Mouse (Mus musculus): ENCODE results near the gene Vmn2r102.

Gene Vmn2r102

DNA sequence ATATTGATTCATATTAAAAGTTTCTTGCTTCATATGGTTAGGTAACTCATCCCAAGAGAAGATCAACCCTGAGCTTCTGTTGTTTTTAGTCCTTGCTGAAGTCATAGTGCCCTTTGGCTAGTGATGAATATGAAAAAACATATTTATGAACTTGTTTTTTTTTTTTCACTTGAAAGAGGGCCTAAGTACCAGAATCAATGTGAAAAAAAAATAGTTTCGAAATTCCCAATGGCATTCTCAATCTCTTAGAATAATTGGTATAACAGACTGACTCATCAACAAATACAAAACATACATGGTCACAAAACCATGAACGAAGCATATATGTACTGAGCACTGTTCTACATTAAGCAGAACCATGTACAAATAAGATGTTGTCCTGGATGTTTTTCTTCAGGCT, at the start of gene Vmn2r102:
Gene Vmn2r102 (plus strand): TSS at position 301 of the 400 bp plus-strand sequence.
- in situ Hi-C loops (cut with MboI; ENCODE audit: low pct_unique_long_range_greater_than_20kb in 1 of 2, low sequenced_read_pairs in 2 of 2, unreplicated experiment in 1 of 2) = no loop called here

DNA sequence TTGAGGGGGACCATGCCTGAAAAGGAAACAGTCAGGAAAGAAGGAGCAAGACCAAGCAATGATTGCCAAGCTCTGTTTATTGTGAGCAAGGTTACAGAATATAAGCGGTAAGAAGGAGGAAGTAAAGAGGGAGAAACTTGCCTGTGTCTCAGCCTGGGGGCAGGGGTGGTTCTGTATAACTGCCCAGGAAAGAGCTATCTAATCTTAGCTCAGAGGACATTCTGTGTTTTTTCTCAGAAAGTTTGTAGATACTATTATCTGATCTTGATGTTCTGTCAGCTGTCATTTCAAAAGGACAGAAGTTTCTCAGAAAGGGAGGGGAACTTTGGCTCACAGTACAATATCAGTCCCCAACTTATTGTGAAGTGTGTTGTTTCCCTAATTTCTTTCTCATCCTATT, 30.8 kb upstream of the Vmn2r102 start:
- in situ Hi-C loops (cut with MboI; ENCODE audit: low pct_unique_long_range_greater_than_20kb in 1 of 2, low sequenced_read_pairs in 2 of 2, unreplicated experiment in 1 of 2) = no loop called here

GRCm38 (mm10) chr17:19658447-19658846, 1.7 kb upstream of the Vmn2r102 start:
- in situ Hi-C loops (cut with MboI; ENCODE audit: low pct_unique_long_range_greater_than_20kb in 1 of 2, low sequenced_read_pairs in 2 of 2, unreplicated experiment in 1 of 2) = no loop called here

DNA sequence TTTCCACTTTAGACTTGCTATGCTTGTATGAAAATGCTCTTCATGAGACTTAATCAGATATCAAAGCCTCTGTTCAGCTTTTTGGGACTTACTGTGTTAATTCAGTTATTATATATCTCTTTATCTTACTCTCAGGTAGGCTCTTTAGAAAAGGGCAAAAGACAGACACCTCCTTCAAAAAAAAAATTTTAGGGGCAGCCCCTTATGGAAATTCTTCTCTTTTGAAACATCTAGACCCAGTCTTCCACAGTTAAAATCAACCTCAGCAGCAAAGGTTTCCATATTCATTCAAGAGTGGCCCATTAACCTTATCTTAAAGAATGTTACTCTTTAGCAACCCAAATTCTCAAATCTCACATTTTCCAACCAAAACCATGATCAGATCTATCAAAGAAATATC, 31.9 kb downstream of the Vmn2r102 start:
- in situ Hi-C loops (cut with MboI; ENCODE audit: low pct_unique_long_range_greater_than_20kb in 1 of 2, low sequenced_read_pairs in 2 of 2, unreplicated experiment in 1 of 2) = no loop called here
